In genomic region chr13:48931232-48931631, GRCm38 (mm10) we compare ENCODE assay signal across 13 mouse cellular contexts.
"Had no signal": no experiment of that assay in that cellular context is flagged by ENCODE, and none has a peak within 500 bp of the region (broad histone marks: within the 10 kb centered on the region; RNA-seq: fewer than 3 reads in every experiment).

No protein-coding gene starts in this region.

- H3K4me3 ChIP-seq: left cerebral cortex, adult 2 months; limb, embryonic 10.5 days; liver, embryonic 15.5 days; neural tube, embryonic 12.5 days had no signal

- H3K27ac ChIP-seq: left cerebral cortex, adult 2 months; limb, embryonic 10.5 days; liver, embryonic 15.5 days; neural tube, embryonic 12.5 days had no signal

- ATAC-seq: lung, postnatal 0 days had no signal

- H3K4me1 ChIP-seq: limb, embryonic 10.5 days; neural tube, embryonic 12.5 days had no signal

- H3K9me3 ChIP-seq: limb, embryonic 10.5 days; liver, embryonic 15.5 days; neural tube, embryonic 12.5 days had no signal

- H3K9ac ChIP-seq: liver, embryonic 15.5 days; neural tube, embryonic 12.5 days had no signal

- H3K4me2 ChIP-seq: liver, embryonic 11.5 days; liver, embryonic 15.5 days; neural tube, embryonic 12.5 days had no signal

- H3K27me3 ChIP-seq: liver, embryonic 15.5 days; neural tube, embryonic 12.5 days had no signal

- DNase-seq: kidney, postnatal 10 days; kidney, postnatal 4 days; lung, adult 2 months; lung, postnatal 36 days; midbrain, embryonic 14.5 days; right cerebral cortex, postnatal 14 days; thymus, postnatal 4 days had no signal
